Mouse (Mus musculus): Measurements from ENCODE around the gene Etv2.

DNA sequence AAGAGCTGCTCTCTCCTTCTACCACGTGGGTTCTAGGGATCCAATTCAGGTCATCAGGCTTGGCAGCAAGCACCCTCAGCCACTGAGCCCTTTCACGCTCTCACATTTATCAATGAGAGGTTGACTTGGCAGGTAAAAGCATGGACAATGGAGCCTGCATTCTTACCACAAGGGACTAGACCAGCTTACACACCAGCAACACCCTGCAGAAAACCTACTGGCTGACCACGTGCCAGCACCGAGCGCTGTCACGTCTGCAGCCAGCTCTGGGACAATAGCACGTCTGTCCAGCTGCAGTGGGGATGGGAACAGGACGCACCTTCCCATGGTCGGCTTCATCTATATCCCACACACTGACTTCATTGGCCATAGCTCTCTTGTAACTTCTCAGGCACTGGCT, 17.0 kb downstream of the Etv2 start:
- no peak for TF ChIP-seq CTCF (IDR thresholded peaks at IDR 0.05; ENCODE audit: extremely low read depth, insufficient read length, insufficient replicate concordance, low read depth, low read length)
- no peak for TF ChIP-seq POLR2A (IDR thresholded peaks at IDR 0.05; ENCODE audit: low read depth, low read length)

Measured in small intestine, adult 2 months (tissue).